Mouse (Mus musculus): ENCODE measurements at regions not wholly inside any gene's neighbourhood (a gene's known extent, or its start where the extent isn't known, plus 50 kb on each side); places are given as distances from the start of the nearest gene placed in this dataset.

- no peak for DNase-seq (ENCODE audit: low spot score)
Measured at GRCm38 (mm10) chr8:104034286-104034685, 67.1 kb upstream of the Cdh5 start.

- no peak for DNase-seq (ENCODE audit: low spot score)
Measured at GRCm38 (mm10) chr8:104036580-104037477, 64.6 kb upstream of the Cdh5 start.

GRCm38 (mm10) chr8:104037611-104038010, 63.8 kb upstream of the Cdh5 start:
- no peak for DNase-seq (ENCODE audit: low spot score)

- DNase-seq (ENCODE audit: low spot score) = no peak
Measured at GRCm38 (mm10) chr8:104039526-104039925, 61.9 kb upstream of the Cdh5 start.

GRCm38 (mm10) chr8:104041522-104041921, 59.9 kb upstream of the Cdh5 start:
- DNase-seq (ENCODE audit: low spot score) = no peak

- DNase-seq (ENCODE audit: low spot score) = no peak
Measured at GRCm38 (mm10) chr8:104042434-104042833, 59.0 kb upstream of the Cdh5 start.

GRCm38 (mm10) chr8:104048037-104048436, 53.4 kb upstream of the Cdh5 start:
- DNase-seq (ENCODE audit: low spot score) = no peak

- DNase-seq (ENCODE audit: low spot score) = no peak
Measured at GRCm38 (mm10) chr8:104049181-104049580, 52.2 kb upstream of the Cdh5 start.

- peak; percentile 78 for DNase-seq (ENCODE audit: low spot score)
Measured at GRCm38 (mm10) chr8:104050694-104051539, 50.5 kb upstream of the Cdh5 start.

GRCm38 (mm10) chr8:104051540-104051882, 49.9 kb upstream of the Cdh5 start:
- no peak for DNase-seq (ENCODE audit: low spot score)

Measured in adipocyte (in vitro differentiated cells).